Mouse (Mus musculus): Measurements from ENCODE around the gene Rbm19.

DNA sequence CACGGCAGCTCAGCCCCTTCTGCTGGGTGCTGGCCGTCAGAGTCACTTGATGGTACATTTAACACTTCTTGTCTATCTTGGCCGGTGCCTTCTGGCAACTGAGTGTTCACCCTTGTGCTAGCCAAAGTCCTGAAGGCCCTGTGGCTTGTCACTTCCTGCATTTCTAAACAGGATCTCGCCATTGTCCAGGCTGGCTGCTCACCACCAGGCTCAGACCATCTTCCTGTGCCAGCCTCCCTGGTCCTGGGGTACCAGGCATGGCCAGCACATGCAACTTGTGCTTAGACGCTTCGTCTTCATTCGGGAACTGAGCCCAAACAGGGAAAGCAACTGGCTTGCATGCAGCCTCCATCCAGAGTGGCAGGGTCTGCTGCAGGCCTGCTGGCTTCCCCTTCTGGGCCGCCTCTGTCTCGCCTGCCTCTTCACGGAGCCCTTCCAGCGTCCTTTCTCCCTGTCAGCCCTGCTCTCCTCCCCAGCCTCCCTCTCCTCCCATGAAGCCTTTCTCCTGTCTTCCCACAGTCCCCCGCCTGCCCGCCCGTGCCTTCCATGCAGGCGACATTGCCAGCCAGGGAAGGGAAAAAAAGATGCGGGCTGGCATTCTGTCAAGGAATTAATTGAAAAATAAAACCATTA is 78.2 kb downstream of the Rbm19 start:
- TF ChIP-seq CTCF (IDR thresholded peaks at IDR 0.05; ENCODE audit: low read depth) (no peak), EP300 (IDR thresholded peaks at IDR 0.05; ENCODE audit: low read depth) (no peak)

All from heart, postnatal 0 days (tissue).